Mouse (Mus musculus) cerebellum, postnatal 36 days (tissue): ENCODE results near the gene Ptges.

Experiments used
- DNase-seq, 2 experiments: peaks; one replicate each; pipeline ENCODE4 v3.0.0; 2021 to 2022; ENCODE audit warnings: mixed read lengths in 2 of 2

Ptges gene

GRCm38 (mm10) chr2:30897291-30897690, 32.4 kb downstream of the Ptges start:
- no peak for DNase-seq

DNA sequence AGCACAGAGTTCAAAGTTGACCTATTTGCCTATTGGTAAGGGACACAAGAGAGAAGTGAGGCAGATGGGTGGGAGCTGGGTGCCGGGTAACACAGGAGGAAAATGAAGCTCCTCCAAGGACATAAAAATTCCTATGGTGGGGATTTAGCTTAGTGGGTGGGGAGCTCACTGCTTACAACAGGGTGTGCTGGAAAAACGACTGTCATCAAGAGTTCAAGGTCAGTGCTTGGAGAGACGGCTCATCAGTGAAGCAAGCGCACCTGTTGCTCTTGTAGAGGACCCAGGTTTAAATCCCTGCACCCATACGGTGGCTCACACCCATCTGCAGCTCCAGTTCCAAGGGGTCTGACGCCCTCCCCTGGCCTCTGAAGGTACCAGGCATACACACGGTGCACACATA, 35.7 kb downstream of the Ptges start:
- DNase-seq, result no peak

DNA sequence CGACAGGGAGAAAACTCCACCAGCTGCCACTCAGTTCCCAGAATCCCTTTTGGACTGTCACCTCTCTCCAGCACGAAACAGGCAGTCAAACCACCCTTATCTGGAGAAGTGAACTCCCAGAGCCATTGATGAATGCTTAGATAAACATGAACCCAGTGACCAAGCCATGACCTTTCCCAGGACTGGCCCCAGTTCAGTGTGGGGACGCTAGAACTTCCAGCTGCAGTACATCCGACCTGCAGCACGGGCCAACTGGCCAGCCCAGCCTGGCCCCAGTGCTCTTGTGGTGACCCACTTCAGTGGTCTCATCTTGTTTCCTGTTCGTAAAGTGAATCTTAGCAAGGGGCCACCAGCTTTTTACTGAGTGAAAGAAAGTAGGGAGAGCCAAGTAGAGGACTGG, 36.3 kb downstream of the Ptges start:
- DNase-seq, result no peak

DNA sequence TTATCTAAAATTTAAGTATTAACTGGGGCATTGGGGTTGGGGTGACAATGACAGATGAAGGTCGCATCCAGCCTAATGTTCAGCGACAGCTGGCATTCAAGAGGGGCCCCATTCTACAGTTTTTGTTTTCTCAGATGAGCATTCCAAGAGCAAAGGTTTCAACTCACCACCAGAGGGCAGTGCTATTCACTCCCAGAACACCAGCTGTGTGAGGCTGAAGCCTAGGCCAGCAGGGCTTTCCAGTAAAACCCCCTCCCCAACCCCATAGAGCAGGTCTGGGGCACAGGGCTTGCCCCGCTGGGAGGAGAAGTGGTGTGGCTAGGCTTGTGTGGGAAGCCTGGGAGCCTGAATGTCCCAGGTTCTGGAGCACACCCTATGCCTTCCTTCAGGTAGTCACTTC, 38.7 kb downstream of the Ptges start:
- peak; percentile 33 to 36 for DNase-seq

- DNase-seq, result peak; percentile 66 to 73
Measured at GRCm38 (mm10) chr2:30885453-30886163, 44.1 kb downstream of the Ptges start.

DNA sequence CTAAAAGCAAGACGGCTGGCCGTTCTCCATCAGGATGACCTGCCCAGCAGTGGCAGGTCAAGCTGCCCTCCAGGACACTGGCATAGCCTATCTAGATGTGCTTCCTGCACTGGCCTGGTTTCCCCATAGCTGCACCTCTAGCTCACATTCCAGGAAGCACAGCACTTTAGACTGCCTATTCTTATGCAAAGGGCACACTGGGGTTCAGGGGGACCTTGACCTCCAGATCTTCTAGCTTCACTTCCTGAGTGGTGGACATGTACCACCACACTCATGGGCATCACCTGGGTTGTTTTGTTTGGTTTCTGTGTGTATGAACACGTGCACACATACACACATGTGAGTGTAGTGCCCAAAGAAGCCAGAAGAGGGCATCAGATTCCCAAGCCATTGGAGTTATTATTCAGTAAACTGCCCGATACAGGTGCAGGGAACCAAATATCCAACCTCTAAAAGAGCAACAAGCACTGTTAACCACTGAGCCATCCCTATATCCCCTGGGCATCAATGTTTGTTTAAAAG, 44.8 kb downstream of the Ptges start:
- no peak for DNase-seq

GRCm38 (mm10) chr2:30881215-30881614, 48.4 kb downstream of the Ptges start:
- DNase-seq, result no peak

GRCm38 (mm10) chr2:30879481-30879880, 50.2 kb downstream of the Ptges start:
- DNase-seq, result no peak

GRCm38 (mm10) chr2:30875621-30876432, 53.8 kb downstream of the Ptges start:
- DNase-seq, result no peak

GRCm38 (mm10) chr2:30875096-30875495, 54.6 kb downstream of the Ptges start:
- DNase-seq, result no peak

DNA sequence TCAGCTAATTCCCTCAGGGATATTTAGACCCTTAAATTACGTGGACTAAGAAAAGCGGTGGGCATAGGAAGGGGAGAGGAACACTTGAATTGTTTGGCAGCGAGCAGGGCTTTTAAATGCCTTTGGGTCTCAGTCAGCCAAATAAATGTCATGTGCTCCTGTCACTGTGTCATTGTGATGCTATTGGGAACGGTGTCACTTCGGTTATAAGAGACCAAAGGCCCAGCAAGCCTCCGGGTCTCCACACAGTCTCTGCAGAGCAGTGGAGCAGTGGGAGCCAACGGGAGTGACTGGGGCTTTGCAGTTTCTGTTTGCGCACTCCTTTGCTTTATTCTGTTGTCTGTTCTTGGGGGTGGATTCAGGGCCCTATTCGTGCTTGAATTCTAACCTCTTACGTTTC, 55.2 kb downstream of the Ptges start:
- no peak for DNase-seq

- DNase-seq, result no peak
Measured at GRCm38 (mm10) chr2:30872669-30873068, 57.0 kb downstream of the Ptges start.

DNA sequence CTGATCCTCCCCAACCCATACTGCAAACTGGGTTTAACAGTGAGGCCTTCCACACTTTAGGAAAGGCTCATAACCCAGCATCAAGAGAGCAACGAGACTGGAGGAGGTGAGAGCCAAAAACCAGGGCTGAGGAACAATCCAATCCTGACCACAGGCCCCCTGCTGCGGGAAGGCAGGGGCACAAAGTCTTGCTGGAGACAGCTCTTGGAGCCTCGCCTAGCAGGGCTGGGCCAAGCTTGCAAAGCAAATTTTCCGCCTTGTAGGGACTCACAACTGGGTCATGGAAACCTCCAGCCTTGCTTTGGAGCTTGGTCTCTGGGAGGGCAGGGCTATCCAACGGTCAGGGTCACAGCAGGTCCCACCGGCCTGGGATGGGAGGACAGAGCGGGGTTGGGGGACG, 58.8 kb downstream of the Ptges start:
- peak; percentile 19 to 39 for DNase-seq

DNA sequence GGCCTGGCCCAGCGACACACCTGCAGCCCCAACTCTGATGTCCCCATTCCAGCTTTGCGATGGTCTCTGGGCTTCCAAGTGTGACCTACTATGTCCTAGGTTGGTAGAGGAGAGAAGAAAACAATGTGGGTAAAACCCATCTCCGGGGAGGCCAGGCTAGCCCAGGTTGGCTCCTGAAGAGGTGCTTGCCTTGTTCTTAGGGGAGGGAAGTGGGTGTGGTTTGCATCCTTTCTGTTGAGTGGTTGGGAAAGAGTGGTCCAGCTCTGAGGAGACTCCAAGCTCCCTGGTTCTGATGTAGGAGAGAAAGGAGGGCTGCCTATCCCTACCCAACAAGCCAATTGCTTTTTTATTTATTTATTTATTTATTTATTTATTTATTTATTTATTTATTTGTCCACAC, 64.2 kb downstream of the Ptges start:
- no peak for DNase-seq

GRCm38 (mm10) chr2:30864968-30865381, 64.7 kb downstream of the Ptges start:
- DNase-seq, result no peak

- DNase-seq, result no peak
Measured at GRCm38 (mm10) chr2:30863574-30863973, 66.1 kb downstream of the Ptges start.

- no peak for DNase-seq
Measured at GRCm38 (mm10) chr2:30862081-30862480, 67.6 kb downstream of the Ptges start.

DNA sequence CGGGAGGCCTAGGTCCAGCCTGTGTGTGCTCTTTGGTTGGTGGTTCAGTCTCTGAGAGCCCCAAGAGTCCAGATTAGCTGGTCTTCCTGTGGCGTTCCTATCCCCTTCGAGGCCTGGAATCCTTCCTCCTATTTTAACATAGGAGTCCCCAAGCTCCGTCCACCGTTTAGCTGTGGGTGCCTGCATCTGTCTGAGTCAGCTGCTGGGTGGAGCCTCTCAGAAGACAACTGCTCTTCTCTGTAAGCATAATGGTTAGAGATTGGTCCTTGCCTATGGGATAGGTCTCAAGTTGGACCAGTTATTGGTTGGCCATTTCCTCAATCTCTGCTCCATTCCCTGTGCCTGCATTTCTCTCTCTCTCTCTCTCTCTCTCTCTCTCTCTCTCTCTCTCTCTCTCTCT, 69.9 kb downstream of the Ptges start:
- DNase-seq, result no peak

- DNase-seq, result no peak
Measured at GRCm38 (mm10) chr2:30857076-30857475, 72.6 kb downstream of the Ptges start.

DNA sequence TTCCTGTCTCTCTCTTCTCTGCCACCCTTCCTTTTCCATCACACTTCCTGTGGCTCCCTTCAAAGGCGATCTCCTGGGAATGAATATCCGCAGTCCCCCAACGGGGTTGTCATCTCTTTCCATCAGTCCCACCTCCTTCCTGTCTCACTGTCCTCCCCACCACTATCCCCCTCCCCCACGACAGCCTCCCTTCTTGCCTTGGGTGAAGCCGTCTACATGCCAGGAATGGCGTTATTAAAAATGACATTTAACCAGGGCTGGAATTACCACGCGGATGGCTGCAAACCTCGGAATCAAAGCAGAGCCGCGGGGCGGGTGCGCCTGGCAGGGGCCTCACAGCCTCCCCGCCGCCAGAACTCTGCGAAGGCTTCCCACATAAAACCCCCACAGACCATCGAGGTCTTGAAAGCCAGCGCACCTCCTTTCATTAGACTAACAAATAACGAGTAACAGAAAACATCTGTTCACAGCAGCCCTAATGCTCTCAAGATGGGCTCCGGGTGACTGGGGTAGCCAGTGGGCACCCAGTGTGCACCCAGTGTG, 76.8 kb downstream of the Ptges start:
- no peak for DNase-seq

- DNase-seq, result no peak
Measured at GRCm38 (mm10) chr2:30850581-30850980, 79.1 kb downstream of the Ptges start.

- no peak for DNase-seq
Measured at GRCm38 (mm10) chr2:30848184-30848583, 81.5 kb downstream of the Ptges start.

DNA sequence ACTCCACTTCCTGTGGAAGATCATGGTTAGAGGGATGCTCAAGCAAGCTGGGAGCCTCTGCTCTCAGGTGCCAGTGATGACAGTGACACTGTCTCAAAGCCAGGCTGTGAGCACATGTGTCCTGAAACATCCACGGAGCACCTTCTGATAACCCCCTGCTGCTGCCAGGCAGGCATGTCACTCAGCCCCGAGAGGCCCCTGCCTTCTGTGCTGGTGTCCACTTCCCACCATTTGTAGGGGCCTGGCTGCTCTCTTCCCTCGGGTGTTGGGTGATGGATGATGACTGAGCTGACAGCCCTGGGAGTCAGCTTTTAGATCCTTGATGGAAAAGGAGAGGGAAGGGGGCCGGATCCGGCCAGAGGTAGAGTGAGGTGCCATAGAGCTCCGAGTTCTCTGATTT, 82.9 kb downstream of the Ptges start:
- DNase-seq, result no peak

GRCm38 (mm10) chr2:30846236-30846635, 83.4 kb downstream of the Ptges start:
- DNase-seq, result no peak
